Mouse (Mus musculus) cortical plate, adult 2 months (tissue): Measurements from ENCODE around the gene Taf15.
"Not testable (repeated sequence)": the region's sequence is repeated elsewhere in the genome, so short reads cannot be mapped to it uniquely, and the experiment has no call there.

Source experiments
- CTCF ChIP-seq: fragments of 200-500 bp; IDR thresholded peaks from 2 replicates; pipeline ENCODE4 v1.5.1; 2011; ENCODE audit warnings: mild to moderate bottlenecking, control low read depth, low read length; ENCODE audit not compliant: insufficient read depth; ENCODE audit errors: extremely low read depth
- POLR2A ChIP-seq: fragments of 200-500 bp; IDR thresholded peaks from 2 replicates; pipeline ENCODE4 v1.6.1; 2011; ENCODE audit warnings: mild to moderate bottlenecking, low read length, control low read depth; ENCODE audit not compliant: insufficient read depth; ENCODE audit errors: extremely low read depth

GRCm38 (mm10) chr11:83551037-83551436, 78.2 kb downstream of the Taf15 start:
- not testable (repeated sequence) for TF ChIP-seq CTCF, POLR2A
